Mouse (Mus musculus) liver, adult 2 months (tissue): ENCODE results near the gene Ntm. TPM values are rescaled to one million over a fixed set of nuclear protein-coding genes. Genes with fewer than 3 reads are reported as not detected.

Source experiments
- DNase-seq: peaks from one replicate; pipeline ENCODE4 v3.0.0-alpha.2; 2011; ENCODE audit warnings: low read depth, low spot score; ENCODE audit errors: extremely low read depth
- H3K27ac ChIP-seq: fragments of 200-500 bp; replicated peaks from 2 replicates; pipeline ENCODE4 v1.5.1; 2012; ENCODE audit warnings: low read depth, mild to moderate bottlenecking, control low read depth, inconsistent platforms, low read length; ENCODE audit not compliant: insufficient read depth
- H3K27me3 ChIP-seq: fragments of 200-500 bp; 2 replicates; pipeline ENCODE4 v1.6.1; 2012; ENCODE audit warnings: mild to moderate bottlenecking, moderate library complexity, low read length, inconsistent platforms; ENCODE audit not compliant: control insufficient read depth, insufficient read depth
- H3K36me3 ChIP-seq: fragments of 200-500 bp; 2 replicates; pipeline ENCODE4 v1.6.1; 2012; ENCODE audit warnings: low read length, inconsistent platforms; ENCODE audit not compliant: control insufficient read depth, insufficient read depth
- H3K4me1 ChIP-seq: fragments of 200-500 bp; 2 replicates; pipeline ENCODE4 v1.6.1; 2011; ENCODE audit warnings: low read length; ENCODE audit not compliant: control insufficient read depth, insufficient read depth
- H3K4me3 ChIP-seq: fragments of 200-500 bp; 2 replicates; pipeline ENCODE4 v1.5.1; 2011; ENCODE audit warnings: low read depth, mild to moderate bottlenecking, control low read depth, low read length, moderate library complexity; ENCODE audit not compliant: insufficient read depth
- H3K79me2 ChIP-seq: fragments of 200-500 bp; 2 replicates; pipeline ENCODE4 v1.6.1; 2012; ENCODE audit warnings: inconsistent platforms, mild to moderate bottlenecking, low read length, moderate library complexity; ENCODE audit not compliant: control insufficient read depth, insufficient read depth
- H3K9ac ChIP-seq: fragments of 200-500 bp; 2 replicates; pipeline ENCODE4 v1.6.1; 2012; ENCODE audit warnings: low read depth, mild to moderate bottlenecking, control low read depth, inconsistent platforms, low read length
- CTCF ChIP-seq: fragments of 200-500 bp; IDR thresholded peaks from 2 replicates; pipeline ENCODE4 v1.5.1; 2011; ENCODE audit warnings: low read depth, low read length, control low read depth
- POLR2A ChIP-seq: fragments of 200-500 bp; IDR thresholded peaks from 2 replicates; pipeline ENCODE4 v1.6.1; 2011; ENCODE audit warnings: low read length, control low read depth; ENCODE audit not compliant: insufficient read depth; ENCODE audit errors: extremely low read depth
- WGBS: fragments of 180-500 bp; shearing (Covaris S2); methylation state at CpG from one replicate; pipeline ENCODE4 v1.1.7; 2018; 5-methylcytosine and 5-hydroxymethylcytosine counted together
- polyA plus RNA-seq: library from polyadenylated mRNA; depleted of rRNA; stranded (reverse); fragments of >200 nt; gene quantifications from 2 replicates; pipeline ENCODE4 v1.2.3, GENCODE M21; 2012
- total RNA-seq: library from RNA; depleted of rRNA; stranded (reverse); fragments of >200 nt; gene quantifications from 2 replicates; pipeline ENCODE4 v1.2.3, GENCODE M21; 2014

Ntm gene
- total and polyA plus RNA-seq, 2 experiments: 2.1 to 3.2 TPM

- no peak overlapping the region for H3K9ac ChIP-seq
- H3K36me3 ChIP-seq: no peaks in the 10 kb centered on the region
- 28% methylated on average over 11 of the region's 11 CpGs for WGBS
- TF ChIP-seq POLR2A (no peak), CTCF (no peak)
- H3K79me2 ChIP-seq: no peaks in the 10 kb centered on the region
- H3K4me3 ChIP-seq: no peak overlapping the region
- DNase-seq: peak; percentile 45
- no peaks in the 10 kb centered on the region for H3K27me3 ChIP-seq
- H3K27ac ChIP-seq: no peak overlapping the region
- H3K4me1 ChIP-seq: no peaks in the 10 kb centered on the region
These were observed 742.4 kb downstream of the Ntm start for GRCm38 (mm10) chr9:29220493-29220892.

GRCm38 (mm10) chr9:29217951-29218350 is 745.0 kb downstream of the Ntm start:
- H3K36me3 ChIP-seq: no peaks in the 10 kb centered on the region
- WGBS: 80% methylated on average over 7 of the region's 7 CpGs
- H3K4me3 ChIP-seq: no peak overlapping the region
- H3K27me3 ChIP-seq: no peaks in the 10 kb centered on the region
- no peak for DNase-seq
- no peaks in the 10 kb centered on the region for H3K4me1 ChIP-seq
- H3K79me2 ChIP-seq: no peaks in the 10 kb centered on the region
- H3K9ac ChIP-seq: no peak overlapping the region
- TF ChIP-seq CTCF (no peak), POLR2A (no peak)
- H3K27ac ChIP-seq: no peak overlapping the region

GRCm38 (mm10) chr9:29216528-29216927 is 746.4 kb downstream of the Ntm start:
- WGBS: 92% methylated on average over 8 of the region's 8 CpGs

DNA sequence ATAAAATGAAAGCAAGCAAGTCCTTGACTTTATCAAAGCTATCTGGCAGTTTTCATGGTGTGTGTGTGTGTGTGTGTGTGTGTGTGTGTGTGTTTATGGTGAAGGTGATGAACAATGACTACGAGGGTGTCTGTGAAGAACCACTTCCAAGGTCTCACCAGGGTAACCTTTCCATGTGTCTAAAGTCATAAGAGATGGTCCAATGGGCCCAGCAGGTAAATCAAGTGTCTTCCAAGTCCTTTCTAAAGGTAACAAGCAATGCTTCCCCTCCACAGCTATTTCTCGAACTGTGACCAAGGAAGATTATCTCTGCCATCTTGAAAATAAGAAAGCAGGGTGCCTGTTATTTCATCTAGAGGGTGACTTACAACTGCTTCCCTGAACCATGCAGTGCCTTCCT is 747.1 kb downstream of the Ntm start:
- TF ChIP-seq POLR2A (no peak), CTCF (no peak)
- H3K4me3 ChIP-seq: no peak overlapping the region
- no peaks in the 10 kb centered on the region for H3K27me3 ChIP-seq
- DNase-seq: no peak
- no peaks in the 10 kb centered on the region for H3K4me1 ChIP-seq
- H3K36me3 ChIP-seq: no peaks in the 10 kb centered on the region
- no peak overlapping the region for H3K9ac ChIP-seq
- WGBS: 69% methylated on average over 2 of the region's 2 CpGs
- H3K79me2 ChIP-seq: no peaks in the 10 kb centered on the region
- H3K27ac ChIP-seq: no peak overlapping the region

More at GRCm38 (mm10) chr9:29216528-29216927, 746.4 kb downstream of the Ntm start:
- H3K4me3 ChIP-seq: no peak overlapping the region
- no peak overlapping the region for H3K27ac ChIP-seq
- no peak for DNase-seq
- TF ChIP-seq POLR2A: no peak
- TF ChIP-seq CTCF: no peak
- H3K9ac ChIP-seq: no peak overlapping the region
- H3K36me3 ChIP-seq: no peaks in the 10 kb centered on the region
- H3K4me1 ChIP-seq: no peaks in the 10 kb centered on the region
- no peaks in the 10 kb centered on the region for H3K27me3 ChIP-seq
- H3K79me2 ChIP-seq: no peaks in the 10 kb centered on the region

GRCm38 (mm10) chr9:29215241-29215640 is 747.7 kb downstream of the Ntm start:
- Histone ChIP-seq H3K79me2 (no peaks in the 10 kb centered on the region), H3K9ac (no peak overlapping the region), H3K36me3 (no peaks in the 10 kb centered on the region), H3K4me3 (no peak overlapping the region), H3K27ac (no peak overlapping the region), H3K4me1 (no peaks in the 10 kb centered on the region), H3K27me3 (no peaks in the 10 kb centered on the region)
- DNase-seq: no peak
- TF ChIP-seq POLR2A (no peak), CTCF (no peak)
- 69% methylated on average over 1 of the region's 1 CpGs for WGBS

DNA sequence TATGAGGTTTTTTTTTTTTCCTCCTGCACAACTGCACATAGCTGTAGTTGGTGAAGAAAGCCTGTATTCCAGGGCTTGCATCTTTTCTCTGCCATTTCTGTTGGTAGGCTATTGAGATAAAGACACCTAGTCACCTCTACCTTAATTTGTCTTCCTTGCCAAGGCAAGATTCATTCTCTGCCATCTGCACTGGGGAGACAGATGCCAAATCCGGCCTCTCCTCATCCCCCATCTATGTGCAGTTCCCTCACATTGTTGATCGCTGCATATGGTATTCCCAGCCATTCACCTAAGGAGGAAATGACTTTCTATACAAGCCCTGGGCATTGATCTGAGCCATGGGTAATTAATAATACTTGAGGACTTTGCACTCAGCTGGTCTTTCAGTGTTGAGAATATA is 753.7 kb downstream of the Ntm start:
- H3K4me3 ChIP-seq: no peak overlapping the region
- H3K79me2 ChIP-seq: no peaks in the 10 kb centered on the region
- H3K27me3 ChIP-seq: no peaks in the 10 kb centered on the region
- no peak overlapping the region for H3K27ac ChIP-seq
- no peaks in the 10 kb centered on the region for H3K36me3 ChIP-seq
- 75% methylated on average over 2 of the region's 2 CpGs for WGBS
- no peaks in the 10 kb centered on the region for H3K4me1 ChIP-seq
- no peak for DNase-seq
- TF ChIP-seq POLR2A (no peak), CTCF (no peak)
- H3K9ac ChIP-seq: no peak overlapping the region
